Mouse (Mus musculus) hindbrain, embryonic 12.5 days (tissue): ENCODE data around the gene Pdp2. TPM values are rescaled to one million over a fixed set of nuclear protein-coding genes. Genes with fewer than 3 reads are reported as not detected.

ENCODE experiments used
- ATAC-seq: fragments of 200-750 bp; cut with Nextera tagmentation; 2 replicates; pipeline ENCODE4 v1.8.0; 2017; ENCODE audit warnings: moderate TSS enrichment; ENCODE audit not compliant: low FRiP score
- H3K27ac ChIP-seq: fragments of 300-500 bp; sonication (generic); 2 replicates; pipeline ENCODE4 v1.5.1; 2016; ENCODE audit warnings: mild to moderate bottlenecking
- H3K27me3 ChIP-seq: fragments of 300-500 bp; sonication (generic); 2 replicates; pipeline ENCODE4 v1.6.1; 2016; ENCODE audit warnings: mild to moderate bottlenecking
- H3K36me3 ChIP-seq: fragments of 300-500 bp; sonication (generic); 2 replicates; pipeline ENCODE4 v1.6.1; 2016; ENCODE audit warnings: mild to moderate bottlenecking
- H3K4me1 ChIP-seq: fragments of 300-500 bp; sonication (generic); 2 replicates; pipeline ENCODE4 v1.6.1; 2016
- H3K4me2 ChIP-seq: fragments of 300-500 bp; sonication (generic); replicated peaks from 2 replicates; pipeline ENCODE4 v1.6.1; 2016; ENCODE audit warnings: mild to moderate bottlenecking
- H3K4me3 ChIP-seq: fragments of 300-500 bp; sonication (generic); 2 replicates; pipeline ENCODE4 v1.5.1; 2016; ENCODE audit warnings: mild to moderate bottlenecking
- H3K9ac ChIP-seq: fragments of 300-500 bp; sonication (generic); 2 replicates; pipeline ENCODE4 v1.6.1; 2016; ENCODE audit warnings: mild to moderate bottlenecking, moderate library complexity
- H3K9me3 ChIP-seq: fragments of 300-500 bp; sonication (generic); replicated peaks from 2 replicates; pipeline ENCODE4 v1.6.1; 2016; ENCODE audit warnings: mild to moderate bottlenecking
- WGBS: fragments of 180-500 bp; shearing (Covaris S2); methylation state at CpG from one replicate; pipeline ENCODE4 v1.1.7; 2016; 5-methylcytosine and 5-hydroxymethylcytosine counted together
- polyA plus RNA-seq: library from polyadenylated mRNA; unstranded; fragments of >200 nt; fragmentation: Nextera tagmentation; extraction: Ambion mirVana; gene quantifications from 2 replicates; pipeline ENCODE4 v1.2.1, GENCODE M21; 2016

Gene Pdp2
- polyA plus RNA-seq, result 13.7 and 14.9 TPM in 2 replicates

GRCm38 (mm10) chr8:104591133-104591834, at the start of gene Pdp2:
Gene Pdp2 (plus strand): TSS chr8:104591451.
- no peaks in the 10 kb centered on the region for H3K9me3 ChIP-seq
- peaks cover 21% of the 10 kb centered on the region for H3K36me3 ChIP-seq
- H3K9ac ChIP-seq, result peak within 1 kb of the TSS; percentile 80
- H3K27ac ChIP-seq, result peak within 1 kb of the TSS; percentile 78; the same call in 1 of the 2 replicates
- WGBS, result 1% methylated on average over 44 of the region's 44 CpGs
- H3K4me1 ChIP-seq, result peaks cover 9% of the 10 kb centered on the region
- peak within 1 kb of the TSS; percentile 58 for H3K4me3 ChIP-seq
- ATAC-seq, result peak; percentile 98
- no peaks in the 10 kb centered on the region for H3K27me3 ChIP-seq
- H3K4me2 ChIP-seq, result peak within 1 kb of the TSS; percentile 79

DNA sequence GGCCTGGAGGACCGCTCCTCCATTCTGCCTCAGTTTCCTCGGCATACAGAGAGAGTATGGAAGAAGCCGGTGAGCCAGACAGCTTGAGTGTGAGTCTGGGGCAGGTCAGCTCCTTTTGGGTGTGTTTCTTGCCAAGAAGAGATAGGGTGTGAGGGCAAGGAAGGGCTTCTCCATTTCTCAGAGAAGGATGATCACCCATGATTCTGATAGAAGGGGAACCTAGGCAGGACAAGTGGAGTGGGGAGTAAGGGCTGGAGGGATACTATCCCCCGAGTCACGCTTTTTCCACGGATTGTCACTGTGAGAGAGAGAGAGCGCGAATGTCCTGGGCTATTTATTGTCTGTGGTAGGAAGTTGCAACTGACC, 49.8 kb upstream of the Pdp2 start:
- H3K27me3 ChIP-seq, result peaks cover 66% of the 10 kb centered on the region
- peak overlapping the region; percentile 62; the same call in 1 of the 2 replicates for H3K9ac ChIP-seq
- H3K4me2 ChIP-seq, result peak overlapping the region; percentile 98
- H3K9me3 ChIP-seq, result no peaks in the 10 kb centered on the region
- whole genome bisulfite sequencing, result 11% methylated on average over 8 of the region's 8 CpGs
- H3K4me3 ChIP-seq, result peak overlapping the region; percentile 51
- ATAC-seq, result no peak
- no peak overlapping the region for H3K27ac ChIP-seq
- no peaks in the 10 kb centered on the region for H3K36me3 ChIP-seq
- peaks cover 17% of the 10 kb centered on the region for H3K4me1 ChIP-seq

DNA sequence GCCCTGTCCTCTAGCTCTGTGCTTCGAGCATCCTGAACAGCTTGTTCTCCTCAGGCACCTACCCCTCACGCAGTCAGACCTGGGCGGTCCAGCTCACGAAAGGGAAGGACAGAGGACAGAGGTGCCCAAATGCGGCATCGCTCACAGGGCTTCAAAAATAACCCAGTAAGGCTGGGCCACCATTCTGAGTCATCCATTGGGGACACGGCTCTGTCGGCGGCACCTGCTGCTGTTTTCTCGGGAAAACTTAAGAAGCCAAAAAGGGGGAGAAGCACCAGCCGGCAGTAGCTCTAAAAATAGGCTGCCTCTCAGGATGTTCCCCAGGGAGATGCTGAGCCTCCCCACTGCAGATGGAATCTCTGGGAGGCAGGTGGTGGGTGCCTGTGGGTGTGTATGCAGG, 49.1 kb upstream of the Pdp2 start:
- Histone ChIP-seq H3K9me3 (no peaks in the 10 kb centered on the region), H3K27me3 (peaks cover 66% of the 10 kb centered on the region), H3K9ac (no peak overlapping the region), H3K4me2 (no peak overlapping the region), H3K4me1 (peaks cover 17% of the 10 kb centered on the region), H3K27ac (no peak overlapping the region), H3K4me3 (no peak overlapping the region), H3K36me3 (no peaks in the 10 kb centered on the region)
- WGBS, result 11% methylated on average over 11 of the region's 11 CpGs
- ATAC-seq, result no peak

DNA sequence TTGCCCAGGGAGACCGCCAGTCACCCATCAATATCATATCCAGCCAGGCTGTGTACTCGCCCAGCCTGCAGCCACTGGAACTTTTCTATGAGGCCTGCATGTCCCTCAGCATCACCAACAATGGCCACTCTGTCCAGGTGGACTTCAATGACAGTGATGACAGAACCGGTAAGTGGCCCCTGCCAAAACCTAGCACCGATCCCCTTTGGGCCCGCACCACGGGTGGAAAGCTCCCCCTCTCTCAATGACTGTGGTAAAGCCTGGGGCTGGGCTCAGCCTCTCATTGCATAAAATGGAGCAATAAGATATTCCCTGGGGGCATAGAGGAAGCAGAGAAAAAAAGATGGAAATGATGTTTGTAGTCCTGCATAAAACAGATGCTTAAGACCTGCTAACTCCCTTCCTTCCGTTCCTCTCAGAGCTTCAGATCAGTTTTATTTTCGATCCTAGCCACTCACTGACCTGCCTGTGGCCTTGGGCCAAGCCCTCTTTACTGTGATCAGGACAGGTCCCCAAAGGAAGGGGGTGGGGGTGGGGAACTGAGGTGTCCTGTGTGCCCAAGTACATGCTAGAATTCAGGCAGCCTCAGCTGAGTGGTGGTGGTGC, 47.7 kb upstream of the Pdp2 start:
- no peak overlapping the region for H3K4me3 ChIP-seq
- no peak for ATAC-seq
- WGBS, result 84% methylated on average over 8 of the region's 8 CpGs

GRCm38 (mm10) chr8:104555191-104555590, 36.1 kb upstream of the Pdp2 start:
- no peaks in the 10 kb centered on the region for H3K27me3 ChIP-seq
- no peaks in the 10 kb centered on the region for H3K36me3 ChIP-seq
- no peak overlapping the region for H3K27ac ChIP-seq
- WGBS, result 91% methylated on average over 4 of the region's 4 CpGs
- H3K9me3 ChIP-seq, result no peaks in the 10 kb centered on the region
- no peak overlapping the region for H3K4me3 ChIP-seq
- no peaks in the 10 kb centered on the region for H3K4me1 ChIP-seq
- H3K4me2 ChIP-seq, result no peak overlapping the region
- no peak for ATAC-seq
- no peak overlapping the region for H3K9ac ChIP-seq

More for the DNA sequence above, 47.7 kb upstream of the Pdp2 start:
- Histone ChIP-seq H3K9me3 (no peaks in the 10 kb centered on the region), H3K27me3 (peaks cover 59% of the 10 kb centered on the region), H3K4me2 (no peak overlapping the region), H3K36me3 (no peaks in the 10 kb centered on the region), H3K9ac (no peak overlapping the region), H3K4me1 (peaks cover 17% of the 10 kb centered on the region), H3K27ac (no peak overlapping the region)

GRCm38 (mm10) chr8:104557226-104557625, 34.0 kb upstream of the Pdp2 start:
- WGBS, result 85% methylated on average over 7 of the region's 7 CpGs
- ATAC-seq, result no peak
- Histone ChIP-seq H3K27ac (no peak overlapping the region), H3K27me3 (no peaks in the 10 kb centered on the region), H3K9ac (no peak overlapping the region), H3K9me3 (no peaks in the 10 kb centered on the region), H3K4me2 (no peak overlapping the region), H3K36me3 (no peaks in the 10 kb centered on the region), H3K4me3 (no peak overlapping the region), H3K4me1 (no peaks in the 10 kb centered on the region)

- Histone ChIP-seq H3K4me2 (no peak overlapping the region), H3K27me3 (no peaks in the 10 kb centered on the region), H3K9me3 (no peaks in the 10 kb centered on the region), H3K4me3 (no peak overlapping the region), H3K27ac (no peak overlapping the region), H3K36me3 (no peaks in the 10 kb centered on the region), H3K9ac (no peak overlapping the region), H3K4me1 (no peaks in the 10 kb centered on the region)
- no peak for ATAC-seq
These were observed 30.5 kb upstream of the Pdp2 start for GRCm38 (mm10) chr8:104560731-104561130.

- Histone ChIP-seq H3K9ac (no peak overlapping the region), H3K4me1 (no peaks in the 10 kb centered on the region), H3K27ac (no peak overlapping the region), H3K4me3 (no peak overlapping the region), H3K9me3 (no peaks in the 10 kb centered on the region), H3K27me3 (no peaks in the 10 kb centered on the region), H3K4me2 (0 out of 2 replicates have a peak overlapping the region, but pooled peaks have one; percentile 12), H3K36me3 (no peaks in the 10 kb centered on the region)
- WGBS, result 20% methylated on average over 19 of the region's 22 CpGs
- peak; percentile 63 for ATAC-seq
These were observed 26.4 kb upstream of the Pdp2 start for GRCm38 (mm10) chr8:104564633-104565456.

GRCm38 (mm10) chr8:104565457-104565798, 25.8 kb upstream of the Pdp2 start:
- Histone ChIP-seq H3K36me3 (no peaks in the 10 kb centered on the region), H3K4me1 (no peaks in the 10 kb centered on the region), H3K4me3 (no peak overlapping the region), H3K27ac (no peak overlapping the region), H3K9me3 (no peaks in the 10 kb centered on the region), H3K9ac (no peak overlapping the region), H3K27me3 (peaks cover 2% of the 10 kb centered on the region; the same call in 1 of the 2 replicates), H3K4me2 (no peak overlapping the region)
- ATAC-seq, result peak; percentile 35
- 95% methylated on average over 5 of the region's 5 CpGs for WGBS

GRCm38 (mm10) chr8:104569559-104569958, 21.7 kb upstream of the Pdp2 start:
- Histone ChIP-seq H3K4me1 (0 out of 2 replicates have a peak, but pooled peaks cover 4% of the 10 kb centered on the region), H3K27me3 (peaks cover 3% of the 10 kb centered on the region; the same call in 1 of the 2 replicates), H3K4me2 (no peak overlapping the region), H3K9me3 (no peaks in the 10 kb centered on the region), H3K9ac (no peak overlapping the region), H3K36me3 (no peaks in the 10 kb centered on the region), H3K27ac (no peak overlapping the region), H3K4me3 (no peak overlapping the region)
- no peak for ATAC-seq
- WGBS, result 50% methylated on average over 1 of the region's 1 CpGs

- peak; percentile 63; the same call in 1 of the 2 replicates for ATAC-seq
- Histone ChIP-seq H3K9ac (peak overlapping the region; percentile 59; the same call in 1 of the 2 replicates), H3K9me3 (no peaks in the 10 kb centered on the region), H3K4me1 (0 out of 2 replicates have a peak, but pooled peaks cover 4% of the 10 kb centered on the region), H3K27me3 (peaks cover 3% of the 10 kb centered on the region; the same call in 1 of the 2 replicates), H3K4me2 (peak overlapping the region; percentile 68), H3K4me3 (peak overlapping the region; percentile 33), H3K36me3 (no peaks in the 10 kb centered on the region), H3K27ac (no peak overlapping the region)
- WGBS, result 6% methylated on average over 26 of the region's 26 CpGs
These were observed 20.6 kb upstream of the Pdp2 start for GRCm38 (mm10) chr8:104570436-104571343.
